Mouse (Mus musculus): ENCODE results near the gene Pten. TPM values are rescaled to one million over a fixed set of nuclear protein-coding genes. Genes with fewer than 3 reads are reported as not detected.
A peak's percentile ranks its signal among the peaks of the same experiment; 100 is the strongest.

Pten gene
- polyA plus RNA-seq, 1 experiment, result 38.1 TPM

DNA sequence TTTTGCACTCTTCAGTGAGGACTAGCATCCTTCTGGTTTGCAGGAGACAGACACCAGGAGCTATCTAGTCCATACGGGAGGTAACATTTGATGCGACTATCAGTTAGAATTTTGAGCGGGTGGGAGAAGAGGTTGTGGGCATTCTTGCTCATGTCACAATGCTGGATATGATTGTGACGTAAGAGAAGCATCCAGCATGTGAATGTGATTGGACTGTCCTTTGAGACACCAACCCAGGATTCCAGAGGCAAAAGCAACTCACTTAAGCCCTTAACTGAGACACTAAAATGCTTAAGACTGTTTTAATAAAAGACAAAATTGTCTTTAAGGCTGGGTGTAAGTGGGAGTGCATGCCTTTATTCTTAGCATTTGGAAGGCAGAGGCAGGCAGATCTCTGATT, 17.6 kb upstream of the Pten start, which contains the start of gene Atad1:
Atad1 (minus strand) TSS at position 101 of the 400 bp plus-strand sequence.
- no peak within 1 kb of the TSS for H3K4me3 ChIP-seq (replicated peaks; ENCODE audit: insufficient read depth, low read depth, low read length)
- no peaks in the 10 kb centered on the region; the same call in 1 of the 2 replicates for H3K27me3 ChIP-seq (ENCODE audit: control insufficient read depth, insufficient read depth, low read length)
- no peaks in the 10 kb centered on the region for H3K4me1 ChIP-seq (ENCODE audit: control insufficient read depth, insufficient read depth, low read length)
- DNase-seq, result no peak
- no peak for TF ChIP-seq POLR2A (IDR thresholded peaks at IDR 0.05; ENCODE audit: borderline replicate concordance, insufficient read depth, low read length)
- TF ChIP-seq CTCF (IDR thresholded peaks at IDR 0.05; ENCODE audit: borderline replicate concordance, insufficient read depth, low read depth, low read length), result no peak
- 90% methylated on average over 4 of the region's 4 CpGs for WGBS
- no peak within 1 kb of the TSS for H3K27ac ChIP-seq (ENCODE audit: insufficient read depth, low read length)

DNA sequence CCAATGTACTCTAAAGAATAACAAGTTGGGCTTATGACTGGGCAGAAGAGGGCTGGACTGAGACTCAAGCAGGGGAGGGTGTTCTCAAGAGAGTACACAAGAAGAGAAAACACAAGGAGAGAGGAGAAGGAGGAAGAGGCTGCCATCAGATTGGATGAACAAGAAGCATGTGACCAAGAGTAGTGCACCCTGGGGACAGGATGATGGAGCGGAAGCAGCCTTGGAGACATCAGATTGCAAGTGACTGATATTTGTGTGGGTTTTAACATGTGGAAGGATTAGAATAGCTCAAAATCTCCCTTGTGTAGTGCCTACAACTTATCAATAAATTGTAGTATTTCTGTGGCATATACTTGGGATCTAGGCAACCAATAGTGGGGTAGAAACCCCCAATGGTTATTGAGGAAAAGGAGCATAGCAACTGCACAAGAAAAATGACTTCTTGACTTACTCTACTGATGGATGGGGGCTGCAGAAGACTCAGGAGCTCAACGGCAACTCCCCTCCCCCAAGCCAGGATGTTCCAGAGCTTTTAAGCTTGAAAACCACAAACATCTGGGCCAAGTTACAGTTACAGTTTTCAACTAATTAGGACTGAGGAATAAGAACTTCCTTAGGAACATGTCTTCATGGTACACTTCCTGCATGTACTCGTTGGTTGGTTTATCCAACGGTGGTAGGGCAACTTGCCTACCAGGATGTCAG, 16.5 kb upstream of the Pten start:
- Histone ChIP-seq H3K4me3 (replicated peaks; ENCODE audit: insufficient read depth, low read depth, low read length) (no peak overlapping the region), H3K4me1 (ENCODE audit: control insufficient read depth, insufficient read depth, low read length) (no peaks in the 10 kb centered on the region), H3K27me3 (ENCODE audit: control insufficient read depth, insufficient read depth, low read length) (no peaks in the 10 kb centered on the region), H3K27ac (ENCODE audit: insufficient read depth, low read length) (no peak overlapping the region)
- 90% methylated on average over 4 of the region's 4 CpGs for WGBS
- no peak for TF ChIP-seq CTCF (IDR thresholded peaks at IDR 0.05; ENCODE audit: borderline replicate concordance, insufficient read depth, low read depth, low read length)
- TF ChIP-seq POLR2A (IDR thresholded peaks at IDR 0.05; ENCODE audit: borderline replicate concordance, insufficient read depth, low read length), result no peak
- DNase-seq, result no peak

DNA sequence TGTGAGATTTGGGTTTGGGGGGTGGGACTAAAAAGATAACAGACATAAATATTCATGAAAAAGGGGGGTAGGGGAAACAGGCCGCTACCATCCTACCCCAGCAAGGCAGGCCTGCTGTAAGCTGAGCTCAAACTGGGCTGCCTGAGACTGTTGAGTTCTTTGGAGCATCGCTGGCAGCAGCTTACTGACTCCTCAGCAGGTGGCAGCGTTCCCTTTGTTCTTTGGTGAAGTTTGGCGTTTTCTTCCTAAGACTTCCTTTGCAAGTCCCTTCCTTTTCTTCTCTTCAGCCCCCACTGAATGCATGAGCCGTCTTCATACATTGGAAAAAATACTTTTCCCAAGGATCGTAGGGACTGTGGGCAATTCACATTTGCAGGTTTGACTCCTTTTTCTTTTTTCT, 7.9 kb upstream of the Pten start:
- DNase-seq, result no peak
- Histone ChIP-seq H3K27ac (ENCODE audit: insufficient read depth, low read length) (no peak overlapping the region), H3K27me3 (ENCODE audit: control insufficient read depth, insufficient read depth, low read length) (no peaks in the 10 kb centered on the region), H3K4me3 (replicated peaks; ENCODE audit: insufficient read depth, low read depth, low read length) (no peak overlapping the region), H3K4me1 (ENCODE audit: control insufficient read depth, insufficient read depth, low read length) (peaks cover 2% of the 10 kb centered on the region; the same call in 1 of the 2 replicates)
- TF ChIP-seq POLR2A (IDR thresholded peaks at IDR 0.05; ENCODE audit: borderline replicate concordance, insufficient read depth, low read length) (no peak), CTCF (IDR thresholded peaks at IDR 0.05; ENCODE audit: borderline replicate concordance, insufficient read depth, low read depth, low read length) (no peak)
- WGBS, result 33% methylated on average over 6 of the region's 6 CpGs

DNA sequence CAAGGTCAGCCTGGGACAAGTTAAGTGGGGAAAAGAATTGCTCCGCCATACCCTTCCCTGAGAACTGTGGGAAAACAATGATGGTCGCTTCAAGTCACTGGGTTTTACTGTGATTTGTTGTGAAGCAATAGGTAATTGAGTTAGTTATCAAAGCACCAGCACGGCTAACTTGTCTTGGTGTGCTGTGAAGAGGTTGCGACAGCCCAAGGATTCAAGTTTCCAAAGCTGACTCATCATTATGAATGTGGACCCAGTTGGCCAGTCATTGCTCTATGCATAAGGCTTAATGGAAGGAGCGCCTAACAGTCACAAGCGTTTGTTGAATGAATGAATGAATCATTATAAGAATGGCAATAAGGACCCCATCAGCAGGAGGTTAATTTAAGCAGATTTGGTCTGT, 4.9 kb upstream of the Pten start:
- peaks cover 6% of the 10 kb centered on the region for H3K4me1 ChIP-seq (ENCODE audit: control insufficient read depth, insufficient read depth, low read length)
- WGBS, result 96% methylated on average over 6 of the region's 6 CpGs
- no peak for DNase-seq
- no peak for TF ChIP-seq CTCF (IDR thresholded peaks at IDR 0.05; ENCODE audit: borderline replicate concordance, insufficient read depth, low read depth, low read length)
- no peak for TF ChIP-seq POLR2A (IDR thresholded peaks at IDR 0.05; ENCODE audit: borderline replicate concordance, insufficient read depth, low read length)
- H3K4me3 ChIP-seq (replicated peaks; ENCODE audit: insufficient read depth, low read depth, low read length), result no peak overlapping the region
- H3K27ac ChIP-seq (ENCODE audit: insufficient read depth, low read length), result no peak overlapping the region
- no peaks in the 10 kb centered on the region for H3K27me3 ChIP-seq (ENCODE audit: control insufficient read depth, insufficient read depth, low read length)

DNA sequence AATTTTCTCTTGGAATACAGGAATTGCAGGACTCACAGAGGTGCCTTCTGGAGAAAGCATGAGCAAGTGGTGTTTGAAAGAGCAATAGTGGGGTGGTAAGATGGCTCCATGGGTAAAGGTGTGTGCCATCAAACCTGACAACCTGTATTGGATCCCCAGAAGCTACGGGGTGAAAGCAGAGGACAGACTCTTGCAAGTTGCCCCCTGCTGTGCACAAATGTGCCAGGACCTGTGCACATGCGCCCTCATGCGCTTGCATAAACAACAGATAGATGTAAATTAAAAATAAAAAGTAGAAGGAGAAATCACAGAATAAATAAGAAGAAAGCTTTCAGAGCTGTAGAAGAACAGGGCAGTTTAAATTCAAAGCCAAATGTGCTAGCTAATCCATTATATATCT, 3.9 kb upstream of the Pten start:
- no peak overlapping the region for H3K27ac ChIP-seq (ENCODE audit: insufficient read depth, low read length)
- 52% methylated on average over 3 of the region's 3 CpGs for WGBS
- H3K4me1 ChIP-seq (ENCODE audit: control insufficient read depth, insufficient read depth, low read length), result peaks cover 6% of the 10 kb centered on the region
- no peaks in the 10 kb centered on the region for H3K27me3 ChIP-seq (ENCODE audit: control insufficient read depth, insufficient read depth, low read length)
- TF ChIP-seq POLR2A (IDR thresholded peaks at IDR 0.05; ENCODE audit: borderline replicate concordance, insufficient read depth, low read length) (no peak), CTCF (IDR thresholded peaks at IDR 0.05; ENCODE audit: borderline replicate concordance, insufficient read depth, low read depth, low read length) (no peak)
- DNase-seq, result peak in 1 of 2 experiments; percentile 26
- no peak overlapping the region for H3K4me3 ChIP-seq (replicated peaks; ENCODE audit: insufficient read depth, low read depth, low read length)

DNA sequence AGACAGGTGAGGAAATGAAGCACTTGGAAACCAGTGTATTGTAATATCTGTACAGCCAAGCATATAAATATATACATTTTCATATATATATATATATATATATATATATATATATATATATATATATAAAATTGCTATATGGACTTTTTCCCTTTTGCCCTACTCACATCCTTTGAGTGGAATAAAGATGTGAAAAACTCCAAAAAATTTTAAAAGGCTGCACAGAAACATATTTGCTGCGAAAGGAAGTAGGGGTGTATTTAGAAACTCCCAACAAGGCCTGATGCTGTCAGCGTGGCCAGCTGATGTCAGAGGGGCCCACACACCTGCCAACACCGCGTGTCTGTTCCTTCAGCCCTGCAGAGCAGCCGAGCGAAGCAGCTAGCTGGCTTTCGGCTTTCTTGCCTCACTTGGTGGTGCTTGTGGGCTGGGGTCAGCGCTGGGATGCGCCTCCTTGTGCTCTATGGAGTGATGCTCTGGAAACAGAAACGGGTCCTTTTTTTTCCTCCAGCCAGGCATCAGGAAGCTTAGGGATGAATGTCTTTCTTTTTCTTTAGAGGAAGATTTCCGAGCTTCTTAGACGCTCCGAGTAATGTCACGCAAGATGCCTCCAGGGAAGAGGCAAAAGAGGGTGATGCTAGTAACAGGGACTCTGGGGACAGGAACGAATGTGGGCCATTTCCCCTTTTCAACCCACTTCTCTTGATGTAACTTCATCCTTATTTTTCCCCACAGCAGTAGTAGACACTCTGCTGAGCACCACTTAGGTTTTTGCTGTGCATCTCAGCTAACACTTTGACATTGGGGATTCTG, 2.9 kb upstream of the Pten start:
- 35% methylated on average over 15 of the region's 15 CpGs for WGBS
- Histone ChIP-seq H3K4me3 (replicated peaks; ENCODE audit: insufficient read depth, low read depth, low read length) (peak overlapping the region; percentile 30), H3K27me3 (ENCODE audit: control insufficient read depth, insufficient read depth, low read length) (no peaks in the 10 kb centered on the region), H3K4me1 (ENCODE audit: control insufficient read depth, insufficient read depth, low read length) (peaks cover 6% of the 10 kb centered on the region), H3K27ac (ENCODE audit: insufficient read depth, low read length) (peak overlapping the region; percentile 100; the same call in 1 of the 2 replicates)
- TF ChIP-seq CTCF (IDR thresholded peaks at IDR 0.05; ENCODE audit: borderline replicate concordance, insufficient read depth, low read depth, low read length) (no peak), POLR2A (IDR thresholded peaks at IDR 0.05; ENCODE audit: borderline replicate concordance, insufficient read depth, low read length) (no peak)
- DNase-seq, result peak; percentile 28 to 47

DNA sequence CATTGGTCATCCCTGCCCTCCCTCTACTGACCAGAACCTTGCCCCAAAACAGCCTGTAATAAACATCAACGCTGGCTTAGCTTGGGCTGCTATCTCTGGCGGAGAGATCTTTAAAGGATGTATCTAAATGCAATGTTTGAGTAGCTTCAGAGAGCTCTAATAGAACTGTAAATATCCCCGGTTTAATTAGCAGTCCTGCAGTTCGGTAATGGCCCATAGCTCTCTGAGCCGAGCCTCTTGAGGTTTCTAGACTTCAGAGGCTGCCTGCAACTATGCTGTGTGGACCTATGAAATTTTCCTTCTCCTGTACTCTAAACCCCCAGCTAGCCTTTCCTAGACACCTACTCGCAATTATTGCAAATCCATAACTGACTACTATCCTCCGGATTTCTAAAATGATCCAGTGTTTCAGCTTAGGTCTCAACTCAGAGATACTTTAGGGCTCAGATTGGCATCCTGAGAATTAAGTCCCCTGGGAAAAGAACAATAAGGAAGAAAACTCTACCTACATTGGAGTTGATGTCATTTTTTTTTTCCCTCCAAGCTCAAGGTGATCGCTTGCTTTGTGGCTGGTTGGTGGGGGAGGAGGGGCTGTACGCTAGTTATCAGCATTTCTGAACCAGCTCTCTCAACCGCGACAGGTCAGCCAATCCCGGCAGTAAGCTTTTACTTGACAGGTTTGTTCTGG, 2.0 kb upstream of the Pten start:
- 6% methylated on average over 12 of the region's 12 CpGs for WGBS
- Histone ChIP-seq H3K27me3 (ENCODE audit: control insufficient read depth, insufficient read depth, low read length) (no peaks in the 10 kb centered on the region), H3K4me1 (ENCODE audit: control insufficient read depth, insufficient read depth, low read length) (peaks cover 6% of the 10 kb centered on the region), H3K27ac (ENCODE audit: insufficient read depth, low read length) (peak overlapping the region; percentile 100), H3K4me3 (replicated peaks; ENCODE audit: insufficient read depth, low read depth, low read length) (peak overlapping the region; percentile 91)
- peak; percentile 36 to 42 for DNase-seq
- TF ChIP-seq CTCF (IDR thresholded peaks at IDR 0.05; ENCODE audit: borderline replicate concordance, insufficient read depth, low read depth, low read length) (no peak), POLR2A (IDR thresholded peaks at IDR 0.05; ENCODE audit: borderline replicate concordance, insufficient read depth, low read length) (no peak)
